Mouse (Mus musculus) heart, adult 18-20 months (tissue): ENCODE data around the gene Mzf1. TPM values are rescaled to one million over a fixed set of nuclear protein-coding genes. Genes with fewer than 3 reads are reported as not detected.
A peak's percentile ranks its signal among the peaks of the same experiment; 100 is the strongest.
"Not testable (repeated sequence)": the region's sequence is repeated elsewhere in the genome, so short reads cannot be mapped to it uniquely, and the experiment has no call there.

Experiments
- DNase-seq, 2 experiments: peaks; one replicate each; pipeline ENCODE4 v3.0.0; 2021 to 2022; ENCODE audit warnings: mixed read lengths in 1 of 2
- long read RNA-seq, 2 experiments: library from polyadenylated mRNA; stranded (forward); transcript quantifications; one replicate each; pipeline ENCODE4 v2.0.0; 2021
- total RNA-seq, 2 experiments: library from RNA; stranded (reverse); gene quantifications; 2 replicates each; pipeline ENCODE4 v1.2.3; 2021

Mzf1 gene
- total RNA-seq, result under 1 TPM; 0.07 to 0.21 TPM
- long read RNA-seq, experiment 1, partial matches to known transcripts, result 0 of 1 reads
- long read RNA-seq, experiment 1, other reads (novel, unspliced or antisense), result 0 of 1 reads
- long read RNA-seq, experiment 2, result 0 reads

DNA sequence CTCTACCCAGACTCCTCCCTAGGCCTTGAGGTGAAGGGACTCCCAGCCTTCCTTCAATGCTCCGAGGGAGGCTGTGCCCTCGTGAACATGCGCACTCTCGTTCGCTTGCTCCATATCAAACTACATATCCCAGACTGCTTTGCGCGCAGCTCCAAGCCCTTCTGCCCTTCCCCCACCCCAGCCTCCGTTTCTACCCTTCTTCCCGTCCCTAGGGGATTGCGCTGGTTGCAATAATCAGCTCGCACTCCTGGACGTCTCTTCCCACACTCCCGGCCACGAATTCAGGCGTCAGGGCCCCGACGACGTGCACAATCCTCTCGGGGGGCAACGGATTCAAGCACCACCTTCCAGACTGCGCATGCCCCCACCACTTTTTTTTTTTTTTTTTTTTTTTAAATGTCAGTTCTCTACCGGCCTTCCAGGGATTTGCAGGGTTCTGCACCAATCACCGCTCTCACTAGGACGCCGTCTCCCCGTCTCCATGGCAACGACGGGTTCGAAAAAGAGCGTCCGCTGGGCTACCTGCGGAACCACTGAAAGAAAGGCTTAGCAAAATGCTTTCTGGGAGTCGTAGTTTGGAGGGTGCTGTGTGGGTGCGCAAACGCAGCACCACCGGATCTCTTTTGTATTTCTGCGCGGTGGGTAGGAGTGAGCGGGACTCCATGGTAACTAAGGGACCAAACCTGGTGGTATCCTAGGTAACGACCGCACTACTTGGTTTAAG is at the start of gene Mzf1:
Gene Mzf1, minus strand, starts transcription at position 478 of the 724 bp plus-strand sequence.
- peak; percentile 95 to 97 for DNase-seq

DNA sequence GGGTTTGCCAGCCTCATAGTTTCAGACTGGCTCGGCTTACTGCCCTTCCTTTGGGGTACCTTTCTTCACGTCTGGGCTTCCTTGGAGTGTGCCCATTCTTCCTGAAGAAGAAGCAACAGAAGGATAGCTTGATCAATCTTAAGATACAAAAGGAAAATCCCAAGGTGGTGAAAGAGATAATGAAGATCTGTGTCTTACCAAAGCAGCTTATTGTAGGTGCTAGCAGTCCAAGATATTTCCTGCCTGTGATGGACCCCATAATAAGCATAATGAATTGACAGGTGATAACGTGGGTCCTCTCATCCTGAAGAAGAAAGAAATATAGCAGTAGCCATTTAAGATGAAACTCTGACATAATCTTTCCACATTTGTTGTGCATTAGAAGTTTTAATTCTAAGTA is 40.5 kb upstream of the Mzf1 start, which contains the start of gene Vmn1r85:
Gene Vmn1r85, minus strand, starts transcription at position 101 of the 400 bp plus-strand sequence.
- DNase-seq, result no peak

DNA sequence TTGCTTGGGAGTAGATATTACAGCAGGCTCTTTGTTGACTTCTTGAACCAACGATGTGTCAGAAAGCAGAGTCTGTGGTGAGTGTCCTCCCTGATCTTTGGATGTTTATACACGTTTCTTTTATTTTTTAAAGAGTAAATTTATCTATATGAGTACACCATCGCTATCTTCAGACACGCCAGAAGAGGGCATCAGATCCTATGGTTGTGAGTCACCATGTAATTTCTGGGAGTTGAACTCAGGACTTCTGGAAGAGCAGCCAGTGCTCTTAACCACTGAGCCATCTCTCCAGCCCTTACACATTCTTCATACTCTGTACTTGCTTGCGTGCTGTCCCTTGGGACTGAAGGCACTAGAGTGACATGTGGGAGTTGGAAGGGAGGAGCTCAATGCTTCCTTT is 17.7 kb upstream of the Mzf1 start:
- no peak for DNase-seq

DNA sequence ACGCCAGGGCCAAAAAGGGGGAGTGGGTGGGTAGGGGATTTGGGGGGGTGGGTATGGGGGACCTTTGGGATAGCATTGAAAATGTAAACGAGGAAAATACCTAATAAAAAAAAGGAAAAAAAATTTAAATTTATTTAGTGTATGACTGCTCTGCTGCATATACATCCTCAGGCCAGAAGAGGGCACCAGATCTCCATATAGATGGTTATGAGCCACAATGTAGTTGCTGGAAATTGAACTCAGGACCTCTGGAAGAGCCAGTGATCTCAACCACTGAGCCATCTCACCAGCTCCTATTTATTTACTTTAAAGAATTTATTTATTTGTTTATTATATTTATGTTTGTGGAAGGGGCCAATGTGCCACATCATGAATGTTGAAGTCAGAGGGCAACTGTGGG is 8.8 kb upstream of the Mzf1 start:
- DNase-seq, result not testable (repeated sequence)

DNA sequence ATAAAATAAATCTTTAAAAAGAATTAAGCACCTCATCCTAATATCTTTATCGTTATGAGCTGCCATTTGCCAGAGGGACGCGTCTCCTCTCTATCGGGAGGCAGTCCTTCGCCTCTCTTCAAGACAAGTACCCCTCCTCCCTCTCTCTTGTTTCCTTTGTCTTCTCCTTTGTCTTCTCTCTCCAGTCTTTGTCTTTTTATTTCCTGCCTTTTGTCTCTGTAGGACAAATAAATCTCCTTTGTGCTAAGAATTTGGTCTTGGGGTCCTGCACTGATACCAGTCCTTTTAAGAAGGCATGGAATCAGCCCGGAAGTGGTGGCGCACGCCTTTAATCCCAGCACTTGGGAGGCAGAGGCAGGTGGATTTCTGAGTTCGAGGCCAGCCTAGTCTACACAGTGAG is 5.0 kb upstream of the Mzf1 start:
- DNase-seq, result no peak

DNA sequence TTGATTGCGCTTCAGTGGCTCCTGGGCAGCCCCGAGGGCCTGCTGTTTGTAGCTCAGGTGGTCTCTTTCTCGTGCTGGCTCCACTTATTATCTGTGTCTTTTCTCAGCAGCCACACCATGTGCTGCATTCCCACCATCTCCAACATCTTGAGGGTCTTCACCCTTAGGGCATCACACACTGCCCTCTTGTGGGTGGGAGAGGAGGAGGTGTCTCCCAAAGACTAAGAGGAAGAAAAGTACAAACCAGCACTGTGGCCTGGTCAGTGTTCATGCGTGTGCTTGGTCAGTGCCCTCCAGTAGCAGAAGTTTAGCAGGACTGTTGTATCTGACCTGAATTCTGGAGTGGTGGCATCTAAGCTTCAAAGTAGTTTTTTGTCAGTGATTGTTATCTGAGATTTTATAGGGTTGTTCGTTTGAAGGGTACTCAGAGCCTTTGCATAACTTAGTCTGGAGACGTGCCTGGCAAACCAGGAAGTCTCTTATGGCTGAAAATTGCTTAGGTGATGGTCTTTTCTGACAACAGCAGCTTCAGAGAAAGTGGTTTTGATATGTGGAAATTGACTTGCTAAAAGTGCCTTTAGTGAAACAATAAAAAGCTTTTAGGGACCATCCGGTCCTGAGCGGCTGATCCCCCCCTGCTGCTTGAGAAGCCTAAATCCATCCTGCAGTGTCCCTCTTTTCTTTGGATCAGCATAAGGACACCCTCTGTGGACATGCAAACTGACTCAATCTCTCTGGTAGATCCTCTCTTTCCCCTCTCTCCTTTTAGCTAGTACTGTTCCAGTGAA is 2.5 kb upstream of the Mzf1 start:
- no peak for DNase-seq

DNA sequence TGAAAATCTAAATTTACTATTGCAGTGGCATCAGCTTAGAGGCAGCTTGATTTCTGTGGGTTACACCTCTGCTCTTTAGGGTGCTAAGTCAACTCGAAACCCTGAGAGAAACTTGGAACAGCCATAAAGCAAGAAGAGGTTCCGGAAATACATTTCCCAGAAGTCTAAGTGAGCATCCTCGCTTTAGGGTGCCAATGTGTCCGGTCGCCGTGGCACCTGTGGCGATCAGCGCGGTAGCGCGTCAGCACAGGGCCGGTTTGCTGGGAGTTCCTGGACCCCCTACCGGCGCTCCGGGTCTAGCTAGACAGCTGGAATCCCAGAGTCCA is 640 bp downstream of the Mzf1 start:
- DNase-seq, result no peak

DNA sequence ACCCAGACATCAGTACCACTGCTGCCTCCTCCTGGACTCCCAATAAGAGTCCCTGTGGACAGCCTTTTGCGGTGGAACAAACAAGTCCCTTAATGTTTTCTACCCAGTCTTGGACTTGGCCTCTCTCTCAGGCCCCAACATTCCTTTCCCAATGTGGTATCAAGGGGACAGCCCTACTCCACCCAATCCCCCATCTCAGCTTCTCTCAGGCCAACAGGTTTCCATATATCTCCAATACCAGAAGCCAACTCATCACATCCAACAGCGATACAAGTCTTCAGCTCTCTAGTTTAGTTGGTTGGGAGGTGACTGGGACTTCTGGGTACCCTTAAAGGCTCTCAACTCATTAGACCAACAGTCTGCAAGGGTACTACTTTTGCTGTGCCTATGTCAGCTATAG is 1.1 kb downstream of the Mzf1 start:
- DNase-seq, result no peak

DNA sequence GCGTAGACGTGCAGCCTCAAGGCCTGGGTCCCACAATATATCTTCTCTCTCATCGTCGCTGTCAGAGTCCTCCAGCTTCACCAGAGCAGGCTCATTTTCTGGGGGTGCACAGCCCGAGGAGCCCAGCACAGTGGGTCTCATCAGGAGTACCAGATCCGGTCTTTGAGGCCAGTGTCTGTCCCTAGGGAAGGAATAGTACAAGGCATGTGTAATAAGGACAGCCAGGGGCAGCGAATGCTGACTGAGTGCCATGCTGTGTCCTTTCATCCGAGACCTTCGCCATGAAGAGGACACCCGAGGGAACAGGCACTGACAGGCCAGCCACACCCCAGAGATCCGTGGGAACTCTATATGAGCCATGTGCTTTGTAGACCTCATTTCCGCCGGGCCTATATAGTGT is 1.6 kb downstream of the Mzf1 start:
- no peak for DNase-seq

DNA sequence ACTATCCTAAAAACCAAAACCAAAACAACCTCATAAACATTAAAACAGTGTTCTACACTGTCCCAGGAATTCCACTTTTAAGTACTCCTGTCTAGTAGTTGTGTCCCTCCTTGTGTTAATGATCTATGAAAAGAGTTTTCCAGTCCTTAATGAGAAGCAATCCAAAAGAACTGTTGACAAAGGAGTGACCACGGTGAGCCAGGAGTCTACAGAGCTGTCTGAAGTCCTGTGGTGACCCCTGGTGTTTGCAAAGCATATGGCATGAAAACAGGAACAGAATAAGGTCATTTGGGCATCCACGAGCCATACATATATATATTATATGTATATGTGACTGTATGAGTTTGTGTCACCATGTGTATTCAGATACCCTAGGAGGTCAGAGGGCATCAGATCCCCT is 8.5 kb downstream of the Mzf1 start:
- peak; percentile 52 to 79 for DNase-seq

DNA sequence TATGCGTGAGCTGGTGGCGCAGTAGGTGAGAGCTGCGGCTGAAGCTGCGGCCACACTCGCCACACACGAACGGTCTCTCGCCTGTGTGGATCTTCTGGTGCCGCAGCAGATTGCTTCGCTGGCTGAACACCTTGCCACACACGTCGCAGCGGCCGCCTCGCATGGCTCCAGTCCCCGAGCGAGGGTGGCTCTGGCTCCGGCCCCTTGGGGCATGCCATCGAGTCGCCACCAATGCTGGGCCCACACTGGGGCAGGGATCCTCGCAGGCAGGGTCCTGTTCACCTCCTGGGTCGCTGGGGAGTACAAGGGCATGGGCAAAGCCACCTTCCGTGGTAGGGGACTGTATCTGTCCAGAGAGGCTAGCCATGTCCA is 10.3 kb downstream of the Mzf1 start:
- no peak for DNase-seq

DNA sequence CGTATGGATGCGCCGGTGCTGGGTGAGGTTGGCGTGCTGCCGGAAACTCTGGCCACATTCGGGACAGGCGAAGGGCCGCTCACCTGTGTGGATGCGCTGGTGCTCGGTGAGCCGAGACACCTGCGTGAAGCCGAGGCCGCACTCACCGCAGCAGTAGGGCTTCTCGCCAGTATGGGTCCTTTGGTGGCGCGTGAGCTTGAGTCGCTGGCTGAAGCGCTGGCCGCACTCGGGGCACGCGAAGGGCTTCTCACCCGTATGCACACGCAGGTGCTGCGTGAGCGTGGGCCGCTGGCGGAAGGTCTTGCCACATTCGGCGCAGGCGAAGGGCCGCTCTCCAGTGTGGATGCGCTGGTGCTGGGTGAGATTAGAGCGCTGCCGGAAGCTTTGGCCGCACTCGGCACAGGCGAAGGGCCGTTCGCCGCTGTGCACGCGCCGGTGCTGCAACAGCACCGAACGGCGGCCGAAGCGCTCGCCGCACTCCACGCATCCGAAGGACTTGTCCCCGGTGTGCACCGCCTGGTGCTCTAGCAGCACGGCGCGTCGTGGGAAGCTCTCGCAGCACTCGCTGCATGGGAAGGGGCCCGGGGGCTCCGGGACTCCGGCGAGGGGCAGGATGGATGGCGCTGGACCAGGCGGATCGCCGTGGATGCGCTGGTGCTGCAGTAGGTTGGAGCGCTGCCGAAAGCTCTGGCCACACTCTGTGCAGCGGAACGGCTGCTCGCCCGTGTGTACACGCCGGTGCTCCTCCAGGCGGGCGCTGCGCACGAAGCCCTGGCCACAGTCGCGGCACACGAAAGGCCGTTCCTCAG is 10.9 kb downstream of the Mzf1 start:
- no peak for DNase-seq

DNA sequence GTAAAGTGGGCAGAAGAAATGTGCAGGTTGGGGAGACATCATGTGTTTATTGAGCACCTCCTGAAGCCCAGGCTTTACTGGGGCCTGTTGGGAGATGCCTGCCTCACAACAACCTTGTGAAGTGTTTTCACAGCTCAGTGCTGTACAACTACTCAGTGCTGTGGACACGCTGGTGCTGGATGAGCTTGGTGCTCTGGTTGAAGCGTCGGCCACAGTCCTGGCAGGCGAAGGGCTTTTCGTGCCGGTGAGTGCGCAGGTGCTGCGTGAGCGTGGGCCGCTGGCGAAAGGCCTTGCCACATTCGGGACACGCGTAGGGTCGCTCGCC is 11.5 kb downstream of the Mzf1 start:
- no peak for DNase-seq

DNA sequence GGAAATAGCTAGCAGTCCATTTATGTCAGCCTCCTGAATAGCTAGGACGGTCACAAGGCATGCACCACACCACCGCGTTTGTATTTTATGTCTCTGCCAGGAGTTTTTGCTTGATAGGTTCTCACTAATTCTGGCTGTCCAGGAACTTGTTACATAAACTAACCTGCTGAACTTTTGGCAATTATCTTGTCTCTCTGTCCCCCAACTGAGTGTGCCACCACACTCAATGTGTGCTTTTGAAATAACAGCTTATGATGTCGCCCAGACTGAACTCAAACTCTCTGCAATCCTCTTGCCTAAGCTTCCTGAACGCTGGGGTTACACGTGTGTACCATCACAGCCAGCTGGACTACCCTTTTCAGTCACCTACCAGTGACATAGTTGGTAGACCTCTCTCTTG is 12.1 kb downstream of the Mzf1 start:
- no peak for DNase-seq

DNA sequence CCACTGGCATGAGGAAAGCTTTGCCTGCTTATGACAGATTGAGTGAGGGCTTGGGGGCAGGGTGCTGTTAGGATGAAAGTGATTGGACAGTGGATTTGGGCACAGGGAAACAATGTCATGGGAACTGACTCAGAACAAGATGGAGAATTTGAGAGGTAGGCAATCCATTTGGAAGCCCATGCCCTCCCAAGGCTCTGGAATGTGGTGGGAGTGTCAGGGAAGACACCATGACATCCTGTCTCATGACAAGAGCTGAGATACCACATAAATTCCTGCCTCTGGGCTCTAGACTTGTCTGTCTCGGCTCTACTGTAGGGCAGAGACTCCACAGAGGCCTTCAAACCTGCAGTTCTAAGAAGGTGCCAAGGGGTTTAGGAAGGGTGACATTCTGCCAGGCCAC is 13.3 kb downstream of the Mzf1 start:
- DNase-seq, result no peak

DNA sequence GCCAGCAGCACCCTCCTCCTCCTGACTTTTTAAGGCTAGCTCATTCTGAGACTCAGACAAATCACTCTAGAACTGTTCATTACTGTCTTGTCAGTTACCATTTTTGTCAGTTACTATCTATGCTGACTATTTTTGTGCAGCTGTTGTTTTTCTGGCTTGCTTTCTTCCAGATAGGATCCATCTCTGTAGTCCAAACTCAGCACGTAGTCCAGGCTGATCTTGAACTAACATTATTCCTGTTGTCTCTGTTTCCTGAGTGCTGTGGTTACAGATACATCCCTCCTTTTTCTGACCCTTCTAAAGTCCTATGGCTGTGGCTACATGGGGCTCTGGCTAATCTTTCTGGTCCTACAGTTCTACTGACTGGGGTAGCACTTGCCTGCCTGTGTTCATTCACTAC is 15.4 kb downstream of the Mzf1 start:
- DNase-seq, result no peak

DNA sequence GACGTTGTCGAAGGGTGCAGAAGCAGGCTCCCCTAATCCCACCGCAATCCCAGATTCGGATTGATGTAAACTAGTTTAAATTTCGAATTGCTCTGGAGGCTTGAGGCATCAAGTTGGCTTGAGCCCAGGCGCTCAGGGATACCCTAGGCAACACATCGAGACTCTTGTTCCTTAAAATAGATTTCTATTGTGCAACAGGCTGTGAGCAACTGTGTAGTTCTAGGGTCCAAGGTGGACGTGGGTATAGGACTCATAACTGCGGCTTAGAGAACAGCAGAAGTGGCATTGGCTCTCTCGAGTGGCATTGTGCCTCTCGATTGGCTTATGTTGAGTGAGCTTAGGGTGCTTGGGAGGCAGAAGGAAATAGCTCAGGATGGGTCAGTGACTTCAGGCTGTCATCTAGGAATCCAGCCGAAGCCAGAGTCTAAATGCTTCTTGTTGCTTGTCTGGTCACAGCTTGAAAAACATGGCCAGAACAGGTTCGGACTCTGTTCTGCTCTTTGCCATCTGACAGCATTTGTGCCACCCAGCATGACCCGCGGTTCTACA is 15.9 kb downstream of the Mzf1 start:
- peak in 1 of 2 experiments; percentile 25 for DNase-seq

DNA sequence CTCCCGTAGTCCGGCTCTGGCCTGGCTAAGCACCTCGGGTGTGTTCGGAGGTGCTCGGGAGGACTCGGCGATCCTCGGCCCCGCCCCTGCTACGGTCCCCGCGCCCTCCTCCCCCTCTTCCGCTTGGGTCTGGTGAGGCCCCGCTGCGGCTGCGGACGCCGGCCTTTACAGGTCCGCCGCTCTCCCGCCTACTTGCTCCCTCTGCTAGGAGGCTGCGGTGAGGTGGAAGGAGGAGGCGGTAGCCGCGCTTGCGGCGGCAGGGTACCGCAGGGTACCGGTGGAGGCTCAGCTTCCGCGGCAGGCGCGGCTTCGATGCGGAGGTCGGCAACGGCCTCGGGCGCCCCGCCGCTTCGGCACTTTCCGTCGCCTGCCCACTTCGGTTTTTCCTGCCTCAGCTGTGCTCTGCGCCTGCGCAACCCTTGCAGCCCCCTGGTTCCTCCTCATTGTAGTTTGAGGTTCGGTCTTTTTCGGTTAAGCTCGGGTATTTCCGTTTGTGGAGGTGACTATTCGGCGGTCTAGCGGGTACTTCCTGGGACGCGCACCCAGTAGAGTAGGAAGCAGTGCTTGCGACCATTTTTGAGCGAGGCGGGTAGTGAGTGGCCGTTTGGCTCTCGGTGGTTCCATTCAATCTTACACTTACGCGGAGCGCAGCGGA is 16.5 kb downstream of the Mzf1 start, which contains the start of gene Ube2m:
Gene Ube2m, minus strand, starts transcription at position 375 of the 655 bp plus-strand sequence.
- peak; percentile 98 to 99 for DNase-seq

DNA sequence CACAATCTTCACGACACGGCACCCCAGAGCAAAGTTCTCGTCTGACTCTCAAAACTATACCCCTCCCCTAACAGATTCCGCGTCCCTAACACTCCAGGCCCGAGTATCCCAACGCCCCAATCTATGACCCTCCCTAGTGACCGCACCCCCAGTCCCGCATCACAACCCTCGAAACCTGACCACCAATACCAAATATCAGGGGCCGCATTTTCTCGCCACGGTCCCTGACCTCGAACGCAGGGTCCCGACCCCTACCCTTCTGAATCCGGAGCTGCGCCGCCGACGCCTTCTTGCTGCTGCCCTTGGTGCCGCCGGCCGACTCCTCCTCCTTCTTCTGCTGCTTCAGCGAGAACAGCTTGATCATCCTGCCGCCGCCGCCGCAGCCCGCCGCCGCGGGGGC is 17.2 kb downstream of the Mzf1 start:
- no peak for DNase-seq

DNA sequence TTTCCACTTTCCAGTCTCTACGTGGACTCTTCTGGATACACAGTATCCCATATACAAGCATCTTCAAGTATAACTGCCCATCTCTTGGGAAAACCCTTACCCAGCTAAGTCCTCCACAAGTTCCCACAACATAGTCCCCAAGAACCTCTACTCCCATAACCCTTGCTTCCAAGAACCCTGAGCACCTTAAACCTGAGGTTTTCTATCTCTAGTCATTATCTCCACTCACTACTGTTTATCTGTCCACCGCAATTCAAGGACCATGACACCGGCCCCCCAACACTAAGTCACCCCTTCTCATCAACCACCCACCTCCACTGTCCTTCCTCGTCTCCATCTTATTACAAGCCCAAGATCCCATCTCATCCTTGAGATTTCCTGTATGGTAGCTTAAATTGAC is 17.8 kb downstream of the Mzf1 start:
- DNase-seq, result no peak

DNA sequence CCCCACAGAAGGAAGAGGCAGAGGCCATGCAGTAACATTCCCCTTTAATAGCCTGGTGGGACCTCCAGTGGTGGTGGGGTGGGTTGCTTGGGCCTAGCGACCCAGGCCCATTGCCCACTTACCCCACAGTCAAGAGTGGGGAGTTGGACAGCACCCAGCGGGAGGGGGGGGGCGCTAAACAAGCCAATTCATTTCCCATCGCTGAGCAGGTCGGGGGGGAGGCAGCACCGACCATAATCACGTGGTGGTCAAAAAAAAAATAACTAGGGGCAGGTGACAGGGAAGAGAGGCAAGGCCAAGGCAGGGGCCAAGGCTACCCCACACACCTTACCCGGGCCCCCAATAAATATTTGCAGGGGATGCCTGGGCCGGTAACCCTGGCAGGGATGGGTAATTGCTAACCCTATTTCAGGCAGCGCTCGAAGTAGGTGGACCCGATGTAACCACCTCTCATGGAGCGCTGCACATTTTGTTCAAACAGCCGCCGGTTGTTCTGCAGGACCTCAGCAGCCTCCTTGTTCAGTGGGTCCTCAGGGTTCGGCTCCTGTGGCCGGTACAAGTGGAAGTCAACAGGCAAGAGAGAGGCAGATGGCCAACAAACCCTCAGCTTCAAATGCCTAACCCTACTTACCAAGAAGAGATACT is 19.2 kb downstream of the Mzf1 start:
- no peak for DNase-seq
